ENCODE assay signal across 8 mouse cellular contexts in the genomic region with DNA sequence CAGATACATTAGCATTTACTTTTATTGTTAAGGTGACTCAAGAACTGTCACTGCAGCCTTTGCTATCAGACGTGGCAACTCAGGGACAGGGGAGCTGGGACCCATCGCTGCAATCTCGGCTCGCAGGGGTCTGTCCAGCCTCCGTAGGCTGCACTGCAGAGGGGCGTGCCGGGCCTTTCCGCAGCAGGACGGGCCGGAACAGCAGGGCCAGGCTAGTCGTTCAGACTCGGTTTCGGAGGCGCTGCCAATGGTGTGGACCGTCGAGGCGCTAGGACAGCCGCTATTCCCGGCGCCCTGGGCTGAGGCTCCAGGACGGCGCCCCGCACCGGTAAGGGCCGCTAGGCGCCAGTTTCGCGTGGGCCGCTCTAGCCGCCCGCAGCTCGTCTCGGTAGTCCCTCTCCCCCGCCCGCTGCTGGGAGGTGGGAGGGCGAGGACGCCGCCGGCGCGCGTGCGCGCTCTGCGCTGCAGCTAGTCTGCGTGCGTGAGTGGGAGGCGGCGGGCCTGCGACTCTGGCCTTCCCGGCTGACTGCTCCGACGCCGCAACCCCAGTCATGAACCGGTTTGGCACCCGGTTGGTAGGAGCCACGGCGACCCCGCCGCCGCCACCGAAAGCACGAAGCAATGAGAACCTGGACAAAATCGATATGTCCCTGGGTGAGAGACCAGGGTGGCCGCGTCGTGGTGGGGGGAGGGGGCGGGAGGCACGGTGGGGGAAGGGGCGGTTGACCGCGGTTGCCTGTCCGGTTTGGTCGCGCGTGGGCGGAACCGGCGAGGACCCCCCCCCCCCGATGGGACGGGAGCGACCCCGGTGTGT. TPM values are rescaled to one million over a fixed set of nuclear protein-coding genes. Genes with fewer than 3 reads are reported as not detected.
DNase-seq lines count a peak whose midpoint lies in the region; ATAC-seq and TF ChIP-seq lines count a peak whose summit lies in the region.

Fyttd1 (plus strand) TSS at position 158 of the 814 bp plus-strand sequence.
Rubcn (minus strand) TSS at position 424 of the 814 bp plus-strand sequence.

- under 1% methylated on average over 71 of the region's 83 CpGs for WGBS in heart, embryonic 14.5 days
- under 1% methylated on average over 78 of the region's 83 CpGs for WGBS in liver, embryonic 14.5 days (ENCODE audit: insufficient replicate concordance)
- WGBS in neural tube, embryonic 11.5 days = under 1% methylated on average over 78 of the region's 83 CpGs
- under 1% methylated on average over 64 of the region's 83 CpGs for WGBS in stomach, postnatal 0 days

- H3K9me3 ChIP-seq in heart, embryonic 14.5 days (ENCODE audit: control insufficient read depth, low read length) = no peaks in the 10 kb centered on the region
- H3K9me3 ChIP-seq in liver, embryonic 14.5 days (ENCODE audit: control insufficient read depth, low read length) = no peaks in the 10 kb centered on the region
- H3K9me3 ChIP-seq in neural tube, embryonic 11.5 days (ENCODE audit: control insufficient read depth, low read length) = no peaks in the 10 kb centered on the region
- no peaks in the 10 kb centered on the region for H3K9me3 ChIP-seq in stomach, postnatal 0 days (ENCODE audit: control insufficient read depth, low read length)

- TF ChIP-seq CTCF in liver, embryonic 14.5 days (IDR thresholded peaks at IDR 0.05; ENCODE audit: low read depth) = peak; percentile 66
- TF ChIP-seq CTCF in stomach, postnatal 0 days (IDR thresholded peaks at IDR 0.05; ENCODE audit: low read depth) = peak; percentile 70

- peak within 1 kb of the TSS; percentile 88 for H3K9ac ChIP-seq in heart, embryonic 14.5 days (ENCODE audit: low read length)
- H3K9ac ChIP-seq in liver, embryonic 14.5 days (replicated peaks) = peak within 1 kb of the TSS; percentile 71
- peak within 1 kb of the TSS; percentile 88 for H3K9ac ChIP-seq in neural tube, embryonic 11.5 days (ENCODE audit: low read length)
- peak within 1 kb of the TSS; percentile 90 for H3K9ac ChIP-seq in stomach, postnatal 0 days (ENCODE audit: low read length)

- DNase-seq in CD4-positive, CD25-positive, alpha-beta regulatory T cell, adult 2 months (ENCODE audit: low read depth, low spot score) = peak; percentile 98
- peak; percentile 80 for DNase-seq in fibroblast of lung, adult 2 months (ENCODE audit: low read depth)
- peak; percentile 98 for DNase-seq in kidney, postnatal 14 days
- DNase-seq in liver, embryonic 14.5 days (ENCODE audit: low read depth in 3 of 3, low spot score in 3 of 3) = peak; percentile 83 to 84 (median 83)
- DNase-seq in neural tube, embryonic 11.5 days (ENCODE audit: low spot score) = peak; percentile 97
- peak; percentile 96 for DNase-seq in stomach, postnatal 0 days (ENCODE audit: low spot score)

- H3K4me2 ChIP-seq in heart, embryonic 14.5 days (ENCODE audit: low read length) = peak within 1 kb of the TSS; percentile 84
- peak within 1 kb of the TSS; percentile 89 for H3K4me2 ChIP-seq in liver, embryonic 14.5 days (ENCODE audit: low read depth)
- peak within 1 kb of the TSS; percentile 81 for H3K4me2 ChIP-seq in neural tube, embryonic 11.5 days (ENCODE audit: low read depth)
- H3K4me2 ChIP-seq in stomach, postnatal 0 days (replicated peaks; ENCODE audit: low read depth) = peak within 1 kb of the TSS; percentile 89

- TF ChIP-seq EP300 in liver, embryonic 14.5 days (IDR thresholded peaks at IDR 0.05; ENCODE audit: low read depth) = no peak
- TF ChIP-seq EP300 in stomach, postnatal 0 days (optimal IDR thresholded peaks at IDR 0.05) = peak; percentile 57

- peak; percentile 96 for ATAC-seq in heart, embryonic 14.5 days (ENCODE audit: insufficient number of reproducible peaks, insufficient read depth, low FRiP score, low read depth)
- ATAC-seq in liver, embryonic 14.5 days (ENCODE audit: insufficient read depth) = peak; percentile 96
- ATAC-seq in neural tube, embryonic 11.5 days (ENCODE audit: insufficient read depth, low FRiP score, low TSS enrichment) = peak; percentile 95
- ATAC-seq in stomach, postnatal 0 days (ENCODE audit: low FRiP score, low TSS enrichment) = peak; percentile 98

- peaks cover 5% of the 10 kb centered on the region; the same call in 1 of the 2 replicates for H3K4me1 ChIP-seq in brown adipose tissue, adult 24 weeks (ENCODE audit: control insufficient read depth, insufficient read depth, insufficient read length, low read length)
- H3K4me1 ChIP-seq in heart, embryonic 14.5 days (ENCODE audit: control insufficient read depth in 2 of 2, insufficient read depth in 2 of 2, low read length in 2 of 2) = peaks cover 6 to 35% of the 10 kb centered on the region in 2 experiments
- H3K4me1 ChIP-seq in liver, embryonic 14.5 days (replicated peaks; ENCODE audit: control insufficient read depth in 2 of 2, insufficient read depth in 2 of 2, low read length in 1 of 2) = peaks cover 8 to 12% of the 10 kb centered on the region in 2 experiments
- H3K4me1 ChIP-seq in neural tube, embryonic 11.5 days (ENCODE audit: control insufficient read depth, insufficient read depth, low read length) = peaks cover 5% of the 10 kb centered on the region; the same call in 1 of the 2 replicates
- H3K4me1 ChIP-seq in stomach, postnatal 0 days (replicated peaks; ENCODE audit: control insufficient read depth, insufficient read depth) = no peaks in the 10 kb centered on the region; the same call in 1 of the 2 replicates

- 0 out of 2 replicates have a peak, but pooled peaks cover 8% of the 10 kb centered on the region for H3K36me3 ChIP-seq in heart, embryonic 14.5 days (ENCODE audit: control insufficient read depth, insufficient read depth, low read length)
- H3K36me3 ChIP-seq in liver, embryonic 14.5 days (replicated peaks; ENCODE audit: control insufficient read depth, insufficient read depth, low read depth) = no peaks in the 10 kb centered on the region
- H3K36me3 ChIP-seq in neural tube, embryonic 11.5 days (ENCODE audit: control insufficient read depth, insufficient read depth, low read length) = no peaks in the 10 kb centered on the region
- no peaks in the 10 kb centered on the region for H3K36me3 ChIP-seq in stomach, postnatal 0 days (ENCODE audit: control insufficient read depth, insufficient read depth, low read length)

- H3K27me3 ChIP-seq in heart, embryonic 14.5 days (ENCODE audit: control insufficient read depth, insufficient read depth, low read length) = no peaks in the 10 kb centered on the region
- no peaks in the 10 kb centered on the region for H3K27me3 ChIP-seq in liver, embryonic 14.5 days (ENCODE audit: control insufficient read depth, insufficient read depth, low read length)
- H3K27me3 ChIP-seq in neural tube, embryonic 11.5 days (ENCODE audit: control insufficient read depth, insufficient read depth, low read length) = no peaks in the 10 kb centered on the region
- no peaks in the 10 kb centered on the region for H3K27me3 ChIP-seq in stomach, postnatal 0 days (ENCODE audit: control insufficient read depth, insufficient read depth, low read length)

- H3K4me3 ChIP-seq in brown adipose tissue, adult 24 weeks (ENCODE audit: insufficient read depth, low read depth, low read length) = peak within 1 kb of the TSS; percentile 63
- H3K4me3 ChIP-seq in heart, embryonic 14.5 days (ENCODE audit: control insufficient read depth in 1 of 2, insufficient read depth in 1 of 2, low read depth in 1 of 2, low read length in 2 of 2) = peak within 1 kb of the TSS; percentile 74 to 83
- H3K4me3 ChIP-seq in liver, embryonic 14.5 days (ENCODE audit: insufficient read depth in 1 of 2, low read depth in 2 of 2, low read length in 2 of 2) = peak within 1 kb of the TSS; percentile 62 to 78
- H3K4me3 ChIP-seq in neural tube, embryonic 11.5 days (ENCODE audit: low read depth, low read length) = peak within 1 kb of the TSS; percentile 87
- peak within 1 kb of the TSS; percentile 77 for H3K4me3 ChIP-seq in stomach, postnatal 0 days (ENCODE audit: low read depth, low read length)

- peak within 1 kb of the TSS; percentile 58 for H3K27ac ChIP-seq in brown adipose tissue, adult 24 weeks (replicated peaks; ENCODE audit: low read depth, low read length)
- H3K27ac ChIP-seq in heart, embryonic 14.5 days (replicated peaks in 1 of 2; ENCODE audit: control insufficient read depth in 1 of 2, insufficient read depth in 1 of 2, low read depth in 2 of 2, low read length in 2 of 2) = peak within 1 kb of the TSS; percentile 86 to 92
- H3K27ac ChIP-seq in liver, embryonic 14.5 days = no peak within 1 kb of the TSS
- H3K27ac ChIP-seq in neural tube, embryonic 11.5 days (ENCODE audit: low read depth, low read length) = peak within 1 kb of the TSS; percentile 68
- H3K27ac ChIP-seq in stomach, postnatal 0 days (replicated peaks) = peak within 1 kb of the TSS; percentile 90

RNA-seq across cellular contexts. Expression of gene Fyttd1, which starts in this region (rescaled TPM):
- 24.4 and 45.4 TPM in 2 replicates for polyA plus RNA-seq in brown adipose tissue, adult 24 weeks (2012; ENCODE audit: insufficient read depth, insufficient read length, missing spikeins)
- polyA plus RNA-seq in heart, embryonic 14.5 days (2014; fragmentation: Nextera tagmentation; extraction: Ambion mirVana) = 166 and 170 TPM in 2 replicates
- polyA plus RNA-seq in liver, embryonic 14.5 days (2012; rRNA removed) = 5.7 and 9.8 TPM in 2 replicates
- polyA plus RNA-seq in liver, embryonic 14.5 days (2014; fragmentation: Nextera tagmentation; extraction: Ambion mirVana) = 33.3 and 33.9 TPM in 2 replicates
- 122 and 127 TPM in 2 replicates for polyA plus RNA-seq in neural tube, embryonic 11.5 days (2014; fragmentation: Nextera tagmentation; extraction: Ambion mirVana)
- 60.4 and 66.5 TPM in 2 replicates for polyA plus RNA-seq in stomach, postnatal 0 days (2015; fragmentation: Nextera tagmentation; extraction: Ambion mirVana)

RNA-seq across cellular contexts. Expression of gene Rubcn, which starts in this region (rescaled TPM):
- polyA plus RNA-seq in brown adipose tissue, adult 24 weeks (2012; ENCODE audit: insufficient read depth, insufficient read length, missing spikeins) = 9.6 and 12.6 TPM in 2 replicates
- 30.4 and 30.7 TPM in 2 replicates for polyA plus RNA-seq in heart, embryonic 14.5 days (2014; fragmentation: Nextera tagmentation; extraction: Ambion mirVana)
- polyA plus RNA-seq in liver, embryonic 14.5 days (2012; rRNA removed) = 3.9 and 4.2 TPM in 2 replicates
- 3.1 and 4.3 TPM in 2 replicates for polyA plus RNA-seq in liver, embryonic 14.5 days (2014; fragmentation: Nextera tagmentation; extraction: Ambion mirVana)
- polyA plus RNA-seq in neural tube, embryonic 11.5 days (2014; fragmentation: Nextera tagmentation; extraction: Ambion mirVana) = 18.1 and 21.2 TPM in 2 replicates
- polyA plus RNA-seq in stomach, postnatal 0 days (2015; fragmentation: Nextera tagmentation; extraction: Ambion mirVana) = 7.1 and 8.3 TPM in 2 replicates
